Mouse (Mus musculus) regulatory T cell (primary cell): ENCODE measurements around the gene Tex264.
"Not testable (repeated sequence)": the region's sequence is repeated elsewhere in the genome, so short reads cannot be mapped to it uniquely, and the experiment has no call there.

ENCODE experiments used
- in situ Hi-C: fragments of 300-600 bp; cut with MboI, MseI; formaldehyde crosslinking; loops from one replicate; pipeline ENCODE4 v1.15.1; 2025; ENCODE audit warnings: high pct_unique_total_duplicates

Gene Tex264

GRCm38 (mm10) chr9:106664856-106665255, 20.9 kb downstream of the Tex264 start:
- in situ Hi-C loops, result no loop called here

GRCm38 (mm10) chr9:106664433-106664832, 21.3 kb downstream of the Tex264 start:
- in situ Hi-C loops, result no loop called here

GRCm38 (mm10) chr9:106663200-106663599, 22.5 kb downstream of the Tex264 start:
- in situ Hi-C loops, result no loop called here

GRCm38 (mm10) chr9:106659935-106660334, 25.8 kb downstream of the Tex264 start:
- in situ Hi-C loops, result no loop called here

- in situ Hi-C loops, result no loop called here
These were observed 26.3 kb downstream of the Tex264 start for GRCm38 (mm10) chr9:106659441-106659840.

GRCm38 (mm10) chr9:106657592-106657991, 28.1 kb downstream of the Tex264 start:
- in situ Hi-C loops, result no loop called here

- in situ Hi-C loops, result no loop called here
These were observed 28.9 kb downstream of the Tex264 start for GRCm38 (mm10) chr9:106656820-106657219.

GRCm38 (mm10) chr9:106655884-106656720, 29.6 kb downstream of the Tex264 start, which contains the start of gene Grm2:
Gene Grm2, minus strand, starts transcription at chr9:106656082.
- in situ Hi-C loops, result no loop called here

GRCm38 (mm10) chr9:106652720-106653119, 33.0 kb downstream of the Tex264 start:
- in situ Hi-C loops, result loop anchor here (5.0 kb wide), 1 partner anchor 55 kb away; no protein-coding TSS in a partner anchor

GRCm38 (mm10) chr9:106647226-106647625, 38.5 kb downstream of the Tex264 start:
- in situ Hi-C loops, result no loop called here

GRCm38 (mm10) chr9:106645684-106646271, 39.9 kb downstream of the Tex264 start:
- in situ Hi-C loops, result no loop called here

GRCm38 (mm10) chr9:106643787-106644186, 41.9 kb downstream of the Tex264 start:
- in situ Hi-C loops, result no loop called here

GRCm38 (mm10) chr9:106643128-106643527, 42.6 kb downstream of the Tex264 start:
- in situ Hi-C loops, result no loop called here

- in situ Hi-C loops, result no loop called here
These were observed 44.4 kb downstream of the Tex264 start for GRCm38 (mm10) chr9:106641346-106641745.

GRCm38 (mm10) chr9:106638154-106638553, 47.6 kb downstream of the Tex264 start:
- in situ Hi-C loops, result no loop called here

GRCm38 (mm10) chr9:106632185-106632584, 53.5 kb downstream of the Tex264 start:
- in situ Hi-C loops, result no loop called here

- in situ Hi-C loops, result not testable (repeated sequence)
These were observed 57.9 kb downstream of the Tex264 start for GRCm38 (mm10) chr9:106627796-106628195.

GRCm38 (mm10) chr9:106626282-106626681, 59.4 kb downstream of the Tex264 start, which contains the start of gene Iqcf6:
Gene Iqcf6, plus strand, starts transcription at chr9:106626582.
- in situ Hi-C loops, result no loop called here

GRCm38 (mm10) chr9:106617496-106617895, 68.2 kb downstream of the Tex264 start:
- in situ Hi-C loops, result no loop called here

- in situ Hi-C loops, result no loop called here
These were observed 69.4 kb downstream of the Tex264 start for GRCm38 (mm10) chr9:106616306-106616705.

- in situ Hi-C loops, result no loop called here
These were observed 71.1 kb downstream of the Tex264 start for GRCm38 (mm10) chr9:106614616-106615015.

GRCm38 (mm10) chr9:106613951-106614350, 71.8 kb downstream of the Tex264 start:
- in situ Hi-C loops, result no loop called here

- in situ Hi-C loops, result no loop called here
These were observed 75.0 kb downstream of the Tex264 start for GRCm38 (mm10) chr9:106610727-106611126.
